Mouse (Mus musculus) spleen, adult 2 months (tissue): Measurements from ENCODE around the gene Cc2d2b. TPM values are rescaled to one million over a fixed set of nuclear protein-coding genes. Genes with fewer than 3 reads are reported as not detected.
A peak's percentile ranks its signal among the peaks of the same experiment; 100 is the strongest.

ENCODE experiments used
- DNase-seq, 2 experiments: peaks; one replicate each; pipeline versions ENCODE4 v3.0.0 to v3.0.0-alpha.2; 2012 to 2021; ENCODE audit warnings: low spot score in 2 of 2, low read depth in 1 of 2
- H3K27ac ChIP-seq: fragments of 200-500 bp; 2 replicates; pipeline ENCODE4 v1.5.1; 2012; ENCODE audit warnings: low read length, inconsistent platforms; ENCODE audit not compliant: insufficient read depth
- H3K27me3 ChIP-seq: fragments of 200-500 bp; 2 replicates; pipeline ENCODE4 v1.6.1; 2012; ENCODE audit warnings: mild to moderate bottlenecking, moderate library complexity, low read length, inconsistent platforms; ENCODE audit not compliant: control insufficient read depth, insufficient read depth
- H3K36me3 ChIP-seq: fragments of 200-500 bp; 2 replicates; pipeline ENCODE4 v1.6.1; 2012; ENCODE audit warnings: mild to moderate bottlenecking, low read length, inconsistent platforms; ENCODE audit not compliant: control insufficient read depth, insufficient read depth
- H3K4me1 ChIP-seq: fragments of 200-500 bp; 2 replicates; pipeline ENCODE4 v1.6.1; 2011; ENCODE audit warnings: inconsistent platforms; ENCODE audit not compliant: control insufficient read depth, insufficient read depth, insufficient read length
- H3K4me3 ChIP-seq: fragments of 200-500 bp; 2 replicates; pipeline ENCODE4 v1.5.1; 2011; ENCODE audit warnings: mild to moderate bottlenecking, inconsistent platforms; ENCODE audit not compliant: insufficient read depth, insufficient read length; ENCODE audit errors: extremely low read depth
- CTCF ChIP-seq: fragments of 200-500 bp; IDR thresholded peaks from 2 replicates; pipeline ENCODE4 v1.5.1; 2011; ENCODE audit warnings: mild to moderate bottlenecking, inconsistent platforms; ENCODE audit not compliant: insufficient read depth, insufficient read length, insufficient replicate concordance; ENCODE audit errors: extremely low read depth
- POLR2A ChIP-seq: fragments of 200-500 bp; IDR thresholded peaks from 2 replicates; pipeline ENCODE4 v1.6.1; 2011; ENCODE audit warnings: low read depth, low read length, inconsistent platforms
- WGBS: fragments of 180-500 bp; shearing (Covaris S2); methylation state at CpG from one replicate; pipeline ENCODE4 v1.1.7; 2018; 5-methylcytosine and 5-hydroxymethylcytosine counted together
- polyA plus RNA-seq: library from polyadenylated mRNA; depleted of rRNA; stranded (reverse); fragments of >200 nt; gene quantifications from 2 replicates; pipeline ENCODE4 v1.2.3, GENCODE M21; 2012

Gene Cc2d2b
- polyA plus RNA-seq, 1 experiment: 0.04 TPM

GRCm38 (mm10) chr19:40830703-40831415 is 82.3 kb downstream of the Cc2d2b start, which contains the start of gene Ccnj:
Gene Ccnj (plus strand): TSS chr19:40831279.
- Histone ChIP-seq H3K4me1 (peaks cover 6% of the 10 kb centered on the region), H3K36me3 (no peaks in the 10 kb centered on the region), H3K27ac (peak within 1 kb of the TSS; percentile 87), H3K27me3 (no peaks in the 10 kb centered on the region), H3K4me3 (peak within 1 kb of the TSS; percentile 94)
- under 1% methylated on average over 67 of the region's 71 CpGs for WGBS
- no peak for TF ChIP-seq CTCF
- peak; percentile 50 for TF ChIP-seq POLR2A
- DNase-seq: peak; percentile 67 to 93

GRCm38 (mm10) chr19:40831416-40832201 is 83.1 kb downstream of the Cc2d2b start:
- no peak for TF ChIP-seq CTCF
- TF ChIP-seq POLR2A: no peak
- WGBS: 1% methylated on average over 71 of the region's 76 CpGs
- Histone ChIP-seq H3K27me3 (no peaks in the 10 kb centered on the region), H3K27ac (peak overlapping the region; percentile 87), H3K36me3 (peaks cover 1% of the 10 kb centered on the region; the same call in 1 of the 2 replicates), H3K4me1 (peaks cover 5% of the 10 kb centered on the region), H3K4me3 (peak overlapping the region; percentile 94)
- DNase-seq: peak in 1 of 2 experiments; percentile 34

DNA sequence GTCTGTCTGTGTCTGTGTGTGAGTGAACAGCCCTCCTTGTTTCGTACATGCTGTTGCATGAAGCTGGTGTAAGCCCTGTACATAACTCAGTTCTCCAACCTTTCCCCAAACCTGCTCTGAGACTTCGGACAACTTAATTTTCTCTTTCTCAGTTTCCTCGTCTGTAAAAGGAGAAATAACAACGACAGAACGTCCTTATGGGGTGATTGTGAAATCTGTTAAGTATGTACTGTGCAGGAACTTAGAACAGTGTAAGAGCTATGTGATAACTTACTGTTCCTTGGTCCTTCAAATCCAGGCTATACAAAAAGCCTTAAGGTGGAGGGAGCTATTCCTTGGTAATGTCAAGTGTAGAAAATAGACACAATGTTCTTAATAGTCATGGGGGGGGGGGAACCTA is 83.8 kb downstream of the Cc2d2b start:
- H3K4me3 ChIP-seq: peak overlapping the region; percentile 94
- 13% methylated on average over 5 of the region's 5 CpGs for WGBS
- DNase-seq: no peak
- H3K27me3 ChIP-seq: no peaks in the 10 kb centered on the region
- peaks cover 5% of the 10 kb centered on the region for H3K36me3 ChIP-seq
- no peak for TF ChIP-seq POLR2A
- TF ChIP-seq CTCF: no peak
- H3K4me1 ChIP-seq: peaks cover 5% of the 10 kb centered on the region
- H3K27ac ChIP-seq: peak overlapping the region; percentile 13; the same call in 1 of the 2 replicates

GRCm38 (mm10) chr19:40834436-40834835 is 85.9 kb downstream of the Cc2d2b start:
- no peak for TF ChIP-seq CTCF
- no peak for TF ChIP-seq POLR2A
- Histone ChIP-seq H3K27me3 (no peaks in the 10 kb centered on the region), H3K4me1 (peaks cover 5% of the 10 kb centered on the region), H3K4me3 (no peak overlapping the region), H3K27ac (no peak overlapping the region), H3K36me3 (peaks cover 21% of the 10 kb centered on the region)
- 92% methylated on average over 6 of the region's 6 CpGs for WGBS
- no peak for DNase-seq

- Histone ChIP-seq H3K27ac (no peak overlapping the region), H3K4me3 (no peak overlapping the region), H3K4me1 (peaks cover 2% of the 10 kb centered on the region), H3K27me3 (no peaks in the 10 kb centered on the region), H3K36me3 (peaks cover 35% of the 10 kb centered on the region)
- DNase-seq: no peak
- TF ChIP-seq CTCF: no peak
- TF ChIP-seq POLR2A: no peak
- 89% methylated on average over 7 of the region's 7 CpGs for WGBS
These were observed 89.7 kb downstream of the Cc2d2b start for GRCm38 (mm10) chr19:40838205-40838604.

- no peak for DNase-seq
- WGBS: 47% methylated on average over 6 of the region's 6 CpGs
- no peak for TF ChIP-seq CTCF
- no peak for TF ChIP-seq POLR2A
- H3K36me3 ChIP-seq: peaks cover 46% of the 10 kb centered on the region
- H3K4me1 ChIP-seq: peaks cover 2% of the 10 kb centered on the region; the same call in 1 of the 2 replicates
- H3K27me3 ChIP-seq: no peaks in the 10 kb centered on the region
- no peak overlapping the region for H3K4me3 ChIP-seq
- H3K27ac ChIP-seq: no peak overlapping the region
These were observed 91.8 kb downstream of the Cc2d2b start for GRCm38 (mm10) chr19:40840303-40840702.
